Mouse (Mus musculus) gastrocnemius, postnatal 10 days (tissue): ENCODE results near the gene Vmn1r152. TPM values are rescaled to one million over a fixed set of nuclear protein-coding genes. Genes with fewer than 3 reads are reported as not detected.
"Not testable (repeated sequence)": the region's sequence is repeated elsewhere in the genome, so short reads cannot be mapped to it uniquely, and the experiment has no call there.

Experiments
- DNase-seq: peaks from one replicate; pipeline ENCODE4 v3.0.0; 2021; ENCODE audit warnings: mixed read lengths
- long read RNA-seq, 2 experiments: library from polyadenylated mRNA; stranded (forward); transcript quantifications; one replicate each; pipeline ENCODE4 v2.0.0; 2021
- total RNA-seq, 2 experiments: library from RNA; stranded (reverse); gene quantifications; 2 replicates each; pipeline ENCODE4 v1.2.3; 2021

Vmn1r152 gene
- not detected for total RNA-seq
- long read RNA-seq, experiment 1, result 0 reads
- long read RNA-seq, experiment 2, result 0 reads

DNA sequence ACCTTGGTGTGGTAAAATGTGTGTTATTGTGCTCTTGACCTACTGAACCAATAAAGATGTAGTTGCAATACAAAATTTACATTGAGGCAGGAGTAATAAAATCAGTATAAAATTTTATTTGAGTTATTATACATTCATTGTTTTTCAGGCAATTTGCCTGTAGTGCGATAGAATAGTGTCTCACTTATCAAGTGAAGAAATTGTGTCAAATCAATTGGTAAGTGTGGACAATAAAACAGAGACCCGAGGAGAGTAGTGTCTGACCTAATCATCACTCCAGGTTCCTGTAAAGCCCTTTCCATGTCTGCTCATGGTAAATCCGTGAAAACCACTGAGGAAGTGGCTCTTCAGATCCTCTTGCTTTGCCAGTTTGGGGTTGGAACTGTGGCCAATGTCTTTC, at the start of gene Vmn1r152:
Vmn1r152 (plus strand) TSS at position 301 of the 400 bp plus-strand sequence.
- not testable (repeated sequence) for DNase-seq

DNA sequence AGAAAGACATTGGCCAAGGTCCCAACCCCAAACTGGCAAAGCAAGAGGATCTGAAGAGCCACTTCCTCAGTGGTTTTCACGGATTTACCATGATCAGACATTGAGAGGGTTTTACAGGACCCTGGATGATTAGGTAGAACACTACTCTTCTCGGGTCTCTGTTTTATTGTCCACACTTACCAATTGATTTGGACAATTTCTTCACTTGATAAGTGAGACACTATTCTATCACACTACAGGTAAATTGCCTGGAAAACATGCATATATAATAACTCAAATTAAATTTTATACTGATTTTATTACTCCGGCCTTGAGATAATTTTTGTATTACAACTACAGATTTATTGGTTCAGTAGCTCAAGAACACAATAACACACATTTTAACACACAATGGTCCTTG, 23.2 kb upstream of the Vmn1r152 start, which contains the start of gene Vmn1r151:
Vmn1r151 (minus strand) TSS at position 101 of the 400 bp plus-strand sequence.
- DNase-seq, result not testable (repeated sequence)

DNA sequence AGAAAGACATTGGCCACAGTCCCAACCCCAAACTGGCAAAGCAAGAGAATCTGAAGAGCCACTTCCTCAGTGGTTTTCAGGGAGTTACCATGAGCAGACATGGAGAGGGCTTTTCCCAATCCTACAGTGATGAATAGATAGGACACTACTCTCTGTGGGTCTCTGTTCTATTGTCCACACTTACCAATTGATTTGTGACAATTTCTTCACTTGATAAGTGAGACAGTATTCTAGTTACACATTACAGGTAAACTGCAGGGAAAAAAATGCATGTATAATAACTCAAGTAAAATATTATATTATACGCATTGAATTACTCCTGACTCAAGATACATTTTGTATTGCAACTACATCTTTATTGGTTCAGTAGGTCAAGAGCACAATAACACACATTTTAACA, 12.0 kb downstream of the Vmn1r152 start, which contains the start of gene Gm8677:
Gm8677 (minus strand) TSS at position 101 of the 400 bp plus-strand sequence.
- DNase-seq, result not testable (repeated sequence)

DNA sequence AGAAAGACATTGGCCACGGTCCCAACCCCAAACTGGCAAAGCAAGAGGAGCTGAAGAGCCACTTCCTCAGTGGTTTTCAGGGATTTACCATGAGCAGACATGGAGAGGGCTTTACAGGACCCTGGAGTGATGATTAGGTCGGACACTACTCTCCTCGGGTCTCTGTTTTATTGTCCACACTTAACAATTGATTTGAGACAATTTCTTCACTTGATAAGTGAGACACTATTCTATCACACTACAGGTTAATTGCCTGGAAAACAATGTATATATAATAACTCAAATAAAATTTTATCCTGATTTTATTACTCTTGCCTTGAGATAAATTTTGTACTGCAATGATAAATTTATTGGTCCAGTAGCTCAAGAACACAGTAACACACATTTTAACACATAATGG, 42.5 kb downstream of the Vmn1r152 start, which contains the start of gene Gm4201:
Gm4201 (minus strand) TSS at position 101 of the 400 bp plus-strand sequence.
- not testable (repeated sequence) for DNase-seq

Other genes starting within 250 kb of the Vmn1r152 start
- gene Gm4187, start 193.2 kb upstream of the Vmn1r152 start, total RNA-seq, result not detected
- gene Gm8660, start 151.9 kb upstream of the Vmn1r152 start, total RNA-seq, result not detected
- gene Vmn1r148, start 109.4 kb upstream of the Vmn1r152 start, total RNA-seq, result not detected
- not detected for gene Vmn1r149, start 84.7 kb upstream of the Vmn1r152 start, total RNA-seq
- not detected for gene Gm10665, start 58.9 kb upstream of the Vmn1r152 start, total RNA-seq
- not detected for gene Vmn1r151, start 23.3 kb upstream of the Vmn1r152 start, total RNA-seq
- gene Gm8677, start 11.9 kb downstream of the Vmn1r152 start, total RNA-seq, result not detected
- not detected for gene Gm4201, start 42.4 kb downstream of the Vmn1r152 start, total RNA-seq
- not detected for gene Gm4565, start 65.2 kb downstream of the Vmn1r152 start, total RNA-seq
- not detected for gene Vmn1r155, start 135.1 kb downstream of the Vmn1r152 start, total RNA-seq
- not detected for gene Gm8693, start 169.3 kb downstream of the Vmn1r152 start, total RNA-seq
- not detected for gene Gm4567, start 196.7 kb downstream of the Vmn1r152 start, total RNA-seq
- not detected for gene Vmn1r157, start 238.7 kb downstream of the Vmn1r152 start, total RNA-seq